Mouse (Mus musculus) ES-E14 (cell line): ENCODE measurements around the gene Prkd2.
A peak's percentile ranks its signal among the peaks of the same experiment; 100 is the strongest.

Source experiments
- CHD2 ChIP-seq: IDR thresholded peaks from 2 replicates; pipeline ENCODE4 v1.6.1; 2014; ENCODE audit warnings: mild to moderate bottlenecking, low read depth, low read length, inconsistent platforms
- MAFK ChIP-seq: IDR thresholded peaks from 2 replicates; pipeline ENCODE4 v1.6.1; 2014; ENCODE audit warnings: mild to moderate bottlenecking, low read depth, low read length, inconsistent platforms; ENCODE audit not compliant: insufficient read depth
- ZC3H11A ChIP-seq: IDR thresholded peaks from 2 replicates; pipeline ENCODE4 v1.6.1; 2012; ENCODE audit warnings: low read depth, mild to moderate bottlenecking, inconsistent platforms, low read length, borderline replicate concordance
- ZNF384 ChIP-seq: IDR thresholded peaks from 2 replicates; pipeline ENCODE4 v1.6.1; 2012; ENCODE audit warnings: low read depth, low read length, inconsistent platforms

- no peak for TF ChIP-seq CHD2
- TF ChIP-seq ZC3H11A = no peak
- TF ChIP-seq MAFK = no peak
- 0 out of 2 replicates have a peak, but pooled peaks have one; percentile 16 for TF ChIP-seq ZNF384
Measured at GRCm38 (mm10) chr7:16825785-16826184, 16.9 kb upstream of the Prkd2 start.
